In genomic region chrX:62180089-62180488, GRCm38 (mm10) we compare ENCODE assay signal across 12 mouse cellular contexts.
DNase-seq lines count a peak whose midpoint lies in the region; ATAC-seq and TF ChIP-seq lines count a peak whose summit lies in the region.
"Had no signal": no experiment of that assay in that cellular context is flagged by ENCODE, and none has a peak within 500 bp of the region (broad histone marks: within the 10 kb centered on the region; RNA-seq: fewer than 3 reads in every experiment).

No protein-coding gene starts in this region.

- H3K4me3 ChIP-seq in hindbrain, embryonic 10.5 days, result no peak overlapping the region
- H3K4me3 ChIP-seq in hindbrain, embryonic 16.5 days (ENCODE audit: low read length), result no peak overlapping the region
- H3K4me3 ChIP-seq in midbrain, postnatal 0 days (ENCODE audit: low read depth, low read length), result no peak overlapping the region
- no peak overlapping the region for H3K4me3 ChIP-seq in midbrain, embryonic 16.5 days (ENCODE audit: low read depth, low read length)
- H3K4me3 ChIP-seq: forebrain, embryonic 13.5 days; heart, embryonic 13.5 days; liver, embryonic 15.5 days had no signal

- H3K4me1 ChIP-seq in hindbrain, embryonic 10.5 days (replicated peaks), result no peaks in the 10 kb centered on the region
- H3K4me1 ChIP-seq in hindbrain, embryonic 16.5 days (ENCODE audit: control insufficient read depth, insufficient read depth, low read depth, low read length), result no peaks in the 10 kb centered on the region
- no peaks in the 10 kb centered on the region for H3K4me1 ChIP-seq in midbrain, postnatal 0 days (ENCODE audit: insufficient read depth, low read length)
- no peaks in the 10 kb centered on the region for H3K4me1 ChIP-seq in midbrain, embryonic 16.5 days (ENCODE audit: control insufficient read depth, insufficient read depth, low read length)
- H3K4me1 ChIP-seq: forebrain, embryonic 13.5 days; heart, embryonic 13.5 days; liver, embryonic 15.5 days had no signal

- no peaks in the 10 kb centered on the region for H3K27me3 ChIP-seq in hindbrain, embryonic 10.5 days (ENCODE audit: insufficient read depth, poor library complexity, severe bottlenecking)
- no peaks in the 10 kb centered on the region for H3K27me3 ChIP-seq in hindbrain, embryonic 16.5 days (replicated peaks; ENCODE audit: control insufficient read depth, insufficient read depth, low read length)
- no peaks in the 10 kb centered on the region for H3K27me3 ChIP-seq in midbrain, postnatal 0 days (ENCODE audit: insufficient read depth, low read length)
- H3K27me3 ChIP-seq in midbrain, embryonic 16.5 days (ENCODE audit: control insufficient read depth, insufficient read depth, low read depth, low read length), result no peaks in the 10 kb centered on the region
- H3K27me3 ChIP-seq: forebrain, embryonic 13.5 days; heart, embryonic 13.5 days; liver, embryonic 15.5 days had no signal

- H3K9me3 ChIP-seq in hindbrain, embryonic 10.5 days, result no peaks in the 10 kb centered on the region
- no peaks in the 10 kb centered on the region for H3K9me3 ChIP-seq in hindbrain, embryonic 16.5 days (ENCODE audit: control insufficient read depth, low read length)
- 0 out of 2 replicates have a peak, but pooled peaks cover 3% of the 10 kb centered on the region for H3K9me3 ChIP-seq in midbrain, postnatal 0 days (ENCODE audit: low read length)
- H3K9me3 ChIP-seq in midbrain, embryonic 16.5 days (replicated peaks; ENCODE audit: control insufficient read depth, low read length, poor library complexity, severe bottlenecking), result no peaks in the 10 kb centered on the region
- H3K9me3 ChIP-seq: forebrain, embryonic 13.5 days; heart, embryonic 13.5 days; liver, embryonic 15.5 days had no signal

- no peak overlapping the region for H3K4me2 ChIP-seq in hindbrain, embryonic 16.5 days (ENCODE audit: low read length)
- H3K4me2 ChIP-seq in midbrain, postnatal 0 days (ENCODE audit: low read depth, low read length, poor library complexity, severe bottlenecking), result no peak overlapping the region
- no peak overlapping the region for H3K4me2 ChIP-seq in midbrain, embryonic 16.5 days (ENCODE audit: low read length)
- H3K4me2 ChIP-seq: forebrain, embryonic 13.5 days; heart, embryonic 13.5 days; liver, embryonic 15.5 days had no signal

- peak; percentile 8 for DNase-seq in hindbrain, embryonic 10.5 days (ENCODE audit: low spot score)
- DNase-seq in midbrain, postnatal 0 days (ENCODE audit: low spot score), result no peak
- DNase-seq in ZHBTc4 (ENCODE audit: low read depth, low spot score), result peak; percentile 76
- peak; percentile 4 for DNase-seq in retina, postnatal 1 day
- no peak for DNase-seq in left cerebral cortex, postnatal 36 days (ENCODE audit: low spot score in 2 of 2)
- no peak for DNase-seq in heart, postnatal 36 days
- DNase-seq: cerebellum, adult 18-20 months had no signal

- ATAC-seq in hindbrain, embryonic 16.5 days, result no peak
- ATAC-seq in midbrain, postnatal 0 days (ENCODE audit: low FRiP score), result no peak
- ATAC-seq in midbrain, embryonic 16.5 days, result no peak
- ATAC-seq: forebrain, embryonic 13.5 days had no signal

- no peaks in the 10 kb centered on the region for H3K36me3 ChIP-seq in hindbrain, embryonic 10.5 days
- no peaks in the 10 kb centered on the region for H3K36me3 ChIP-seq in hindbrain, embryonic 16.5 days (ENCODE audit: control insufficient read depth, insufficient read depth, low read length)
- H3K36me3 ChIP-seq in midbrain, postnatal 0 days (ENCODE audit: insufficient read depth, low read length), result no peaks in the 10 kb centered on the region
- H3K36me3 ChIP-seq in midbrain, embryonic 16.5 days (ENCODE audit: control insufficient read depth, insufficient read depth, low read length), result no peaks in the 10 kb centered on the region
- H3K36me3 ChIP-seq: heart, embryonic 13.5 days; liver, embryonic 15.5 days had no signal

- TF ChIP-seq CTCF in midbrain, postnatal 0 days (IDR thresholded peaks at IDR 0.05), result peak; percentile 41

- WGBS in hindbrain, embryonic 10.5 days, result 80% methylated on average over 4 of the region's 4 CpGs
- WGBS in hindbrain, embryonic 16.5 days, result 74% methylated on average over 4 of the region's 4 CpGs
- WGBS in midbrain, postnatal 0 days, result 85% methylated on average over 4 of the region's 4 CpGs
- 81% methylated on average over 4 of the region's 4 CpGs for WGBS in midbrain, embryonic 16.5 days

- intact Hi-C loops in left cerebral cortex, postnatal 36 days (cut with DNase I), result no loop called here
- intact Hi-C loops in heart, postnatal 36 days (cut with DNase I), result no loop called here

- no peak overlapping the region for H3K9ac ChIP-seq in hindbrain, embryonic 16.5 days (ENCODE audit: low read depth, low read length)
- H3K9ac ChIP-seq in midbrain, postnatal 0 days (replicated peaks; ENCODE audit: low read length, poor library complexity, severe bottlenecking), result no peak overlapping the region
- H3K9ac ChIP-seq in midbrain, embryonic 16.5 days (ENCODE audit: low read depth, low read length), result no peak overlapping the region
- H3K9ac ChIP-seq: forebrain, embryonic 13.5 days; heart, embryonic 13.5 days; liver, embryonic 15.5 days had no signal

- H3K27ac ChIP-seq in hindbrain, embryonic 10.5 days, result no peak overlapping the region
- no peak overlapping the region for H3K27ac ChIP-seq in hindbrain, embryonic 16.5 days (ENCODE audit: low read depth, low read length)
- no peak overlapping the region for H3K27ac ChIP-seq in midbrain, postnatal 0 days (ENCODE audit: low read depth, low read length)
- no peak overlapping the region for H3K27ac ChIP-seq in midbrain, embryonic 16.5 days (ENCODE audit: low read length)
- H3K27ac ChIP-seq: forebrain, embryonic 13.5 days; heart, embryonic 13.5 days; liver, embryonic 15.5 days had no signal

Comparison
In these comparisons a context has a peak if more than half of its experiments do, and no peak if none do; other contexts are left out.
1. DNase-seq: peak in hindbrain, embryonic 10.5 days (single experiment), ZHBTc4 (single experiment) and retina, postnatal 1 day (single experiment); none in midbrain, postnatal 0 days (single experiment), left cerebral cortex, postnatal 36 days (0 of 2) and heart, postnatal 36 days (0 of 2).